Mouse (Mus musculus) embryonic facial prominence, embryonic 14.5 days (tissue): Measurements from ENCODE around the gene Samd4b. TPM values are rescaled to one million over a fixed set of nuclear protein-coding genes. Genes with fewer than 3 reads are reported as not detected.

Experiments
- ATAC-seq: fragments of 200-750 bp; cut with Nextera tagmentation; 2 replicates; pipeline ENCODE4 v1.8.0; 2017; ENCODE audit warnings: low read depth, moderate number of reproducible peaks, moderate TSS enrichment
- DNase-seq: peaks from one replicate; pipeline ENCODE4 v3.0.0-alpha.2; 2015; ENCODE audit warnings: low spot score
- H3K27ac ChIP-seq: fragments of 300-500 bp; sonication (generic); replicated peaks from 2 replicates; pipeline ENCODE4 v1.5.1; 2014; ENCODE audit warnings: low read depth, mild to moderate bottlenecking, low read length, moderate library complexity
- H3K27me3 ChIP-seq: fragments of 300-500 bp; sonication (generic); replicated peaks from 2 replicates; pipeline ENCODE4 v1.6.1; 2014; ENCODE audit warnings: low read length; ENCODE audit not compliant: control insufficient read depth, insufficient read depth
- H3K36me3 ChIP-seq: fragments of 300-500 bp; sonication (generic); 2 replicates; pipeline ENCODE4 v1.6.1; 2014; ENCODE audit warnings: low read length, mixed read lengths; ENCODE audit not compliant: control insufficient read depth, insufficient read depth
- H3K4me1 ChIP-seq: fragments of 300-500 bp; sonication (generic); 2 replicates; pipeline ENCODE4 v1.6.1; 2014; ENCODE audit warnings: antibody characterized with exemption, low read length; ENCODE audit not compliant: control insufficient read depth, insufficient read depth
- H3K4me2 ChIP-seq: fragments of 300-500 bp; sonication (generic); 2 replicates; pipeline ENCODE4 v1.6.1; 2014; ENCODE audit warnings: low read depth, mild to moderate bottlenecking, low read length, moderate library complexity, mixed read lengths
- H3K4me3 ChIP-seq: fragments of 300-500 bp; sonication (generic); 2 replicates; pipeline ENCODE4 v1.5.1; 2014; ENCODE audit warnings: low read depth, mild to moderate bottlenecking, low read length
- H3K9ac ChIP-seq: fragments of 300-500 bp; sonication (generic); 2 replicates; pipeline ENCODE4 v1.6.1; 2014; ENCODE audit warnings: low read depth, mild to moderate bottlenecking, low read length, moderate library complexity, mixed read lengths
- H3K9me3 ChIP-seq: fragments of 300-500 bp; sonication (generic); 2 replicates; pipeline ENCODE4 v1.6.1; 2016; ENCODE audit warnings: low read length; ENCODE audit not compliant: control insufficient read depth
- WGBS: fragments of 180-500 bp; shearing (Covaris S2); extraction: QIAGEN DNeasy Blood & Tissue Kit; methylation state at CpG from one replicate; pipeline ENCODE4 v1.1.7; 2014; 5-methylcytosine and 5-hydroxymethylcytosine counted together
- polyA plus RNA-seq: library from polyadenylated mRNA; unstranded; fragments of >200 nt; fragmentation: Nextera tagmentation; extraction: Ambion mirVana; gene quantifications from 2 replicates; pipeline ENCODE4 v1.2.1, GENCODE M21; 2014

The Samd4b gene
- polyA plus RNA-seq, 1 experiment from 2014 or later = 33.8 TPM

DNA sequence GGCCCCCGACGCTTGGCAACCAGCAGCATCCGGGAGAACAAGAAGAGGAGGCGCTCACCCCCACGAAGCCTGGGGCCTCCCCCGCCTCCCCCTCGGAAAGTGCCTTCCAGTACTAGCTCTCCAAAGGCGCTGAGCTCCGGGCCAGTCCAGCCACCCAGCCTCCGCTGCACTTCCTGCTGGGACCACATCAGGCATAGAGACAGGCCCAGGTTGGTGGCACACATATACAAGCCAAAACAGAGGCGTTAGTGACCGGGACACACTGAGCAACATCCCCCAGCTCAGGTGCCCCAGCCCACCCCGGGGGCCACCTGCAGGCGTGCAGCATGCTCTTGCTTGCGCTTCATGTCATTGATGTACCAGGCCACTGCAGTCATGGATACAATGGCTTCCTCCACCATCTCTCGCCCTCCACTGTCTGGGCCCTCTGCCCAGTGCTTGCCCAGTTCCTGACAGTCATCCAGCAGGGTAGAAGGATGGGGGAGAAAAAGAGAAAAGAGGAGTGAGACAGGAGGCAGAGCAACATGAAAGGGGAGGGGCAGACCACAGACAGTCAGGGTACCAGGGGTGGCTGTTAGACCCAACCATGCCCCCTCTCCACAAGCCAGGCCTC is 230.2 kb downstream of the Samd4b start:
- peaks cover 14% of the 10 kb centered on the region for H3K4me1 ChIP-seq
- no peak overlapping the region for H3K27ac ChIP-seq
- no peaks in the 10 kb centered on the region for H3K9me3 ChIP-seq
- no peak for DNase-seq
- no peak overlapping the region for H3K4me2 ChIP-seq
- no peak overlapping the region for H3K4me3 ChIP-seq
- peaks cover 77% of the 10 kb centered on the region for H3K36me3 ChIP-seq
- WGBS = 94% methylated on average over 16 of the region's 16 CpGs
- no peak for ATAC-seq
- H3K9ac ChIP-seq = no peak overlapping the region
- H3K27me3 ChIP-seq = no peaks in the 10 kb centered on the region

DNA sequence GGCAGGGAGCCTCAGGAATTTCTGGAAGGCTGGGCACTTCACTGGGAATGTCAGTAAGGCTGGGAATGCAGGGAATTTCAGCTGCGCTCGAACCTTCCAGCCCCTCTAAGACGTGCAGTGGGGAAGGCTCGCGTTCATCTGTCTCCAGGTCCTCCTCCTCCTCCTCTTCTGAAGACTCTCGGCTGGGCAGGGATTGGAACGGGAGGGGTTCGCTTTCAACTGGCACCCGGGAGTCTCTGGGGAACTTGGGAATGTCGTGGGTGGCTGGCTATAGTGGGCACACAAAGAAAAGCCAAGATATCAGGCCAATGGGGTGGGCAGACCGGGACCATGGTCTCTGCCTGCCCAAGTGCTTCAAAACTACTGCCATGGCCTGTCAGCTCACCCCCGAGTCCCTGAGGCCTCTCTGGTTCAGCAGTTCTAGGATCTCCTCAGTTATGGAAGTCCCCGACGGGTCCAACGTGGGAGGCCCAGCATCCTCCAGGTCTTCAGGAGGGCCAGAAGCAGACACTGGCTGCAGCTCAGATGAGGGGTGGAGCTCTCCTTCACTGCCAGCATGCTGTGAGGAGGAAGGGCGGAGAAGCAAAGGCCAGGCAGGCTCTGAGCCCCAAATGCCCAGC is 235.4 kb downstream of the Samd4b start:
- Histone ChIP-seq H3K4me1 (peaks cover 6% of the 10 kb centered on the region; the same call in 1 of the 2 replicates), H3K27me3 (no peaks in the 10 kb centered on the region), H3K9me3 (no peaks in the 10 kb centered on the region), H3K36me3 (peaks cover 87% of the 10 kb centered on the region), H3K4me2 (no peak overlapping the region), H3K4me3 (no peak overlapping the region), H3K27ac (no peak overlapping the region), H3K9ac (no peak overlapping the region)
- WGBS = 89% methylated on average over 13 of the region's 16 CpGs
- no peak for ATAC-seq
- no peak for DNase-seq

DNA sequence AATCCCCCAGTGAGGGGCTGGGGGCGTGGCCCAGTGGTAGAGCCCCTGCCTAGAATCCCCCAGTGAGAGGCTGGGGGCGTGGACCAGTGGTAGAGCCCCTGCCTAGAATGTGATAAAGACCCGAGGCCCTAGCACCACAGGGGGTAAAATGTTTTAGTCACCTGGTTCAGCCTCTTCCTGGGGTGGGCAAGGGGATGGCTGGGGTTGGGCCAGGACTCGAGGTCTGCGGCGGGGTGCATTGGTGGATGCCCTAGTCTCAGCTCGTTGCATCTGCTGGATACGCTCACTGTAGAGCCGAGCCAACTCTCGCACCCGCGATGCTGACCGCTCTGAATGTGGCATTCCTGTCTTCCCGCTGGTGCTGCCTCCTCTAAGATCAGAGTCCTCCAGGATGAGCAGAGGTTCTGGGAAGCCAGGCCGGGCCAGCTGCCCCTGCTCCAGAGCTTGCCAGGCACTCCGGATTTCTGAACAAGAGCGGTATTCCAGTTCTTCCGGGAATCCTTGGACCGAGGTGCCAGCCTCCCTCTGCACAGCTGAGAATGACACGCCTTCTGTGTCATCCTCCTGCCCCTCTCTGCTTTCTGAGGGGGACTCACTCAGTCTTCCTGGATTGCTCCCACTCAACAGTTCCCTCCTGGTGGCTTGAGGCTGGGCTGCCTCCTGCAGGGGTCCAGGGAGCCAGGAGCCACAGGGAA is 236.2 kb downstream of the Samd4b start:
- Histone ChIP-seq H3K4me3 (no peak overlapping the region), H3K4me2 (no peak overlapping the region), H3K27me3 (no peaks in the 10 kb centered on the region), H3K9ac (no peak overlapping the region), H3K36me3 (peaks cover 80% of the 10 kb centered on the region), H3K9me3 (no peaks in the 10 kb centered on the region), H3K4me1 (peaks cover 12% of the 10 kb centered on the region; the same call in 1 of the 2 replicates), H3K27ac (no peak overlapping the region)
- DNase-seq = no peak
- 97% methylated on average over 17 of the region's 20 CpGs for WGBS
- no peak for ATAC-seq

DNA sequence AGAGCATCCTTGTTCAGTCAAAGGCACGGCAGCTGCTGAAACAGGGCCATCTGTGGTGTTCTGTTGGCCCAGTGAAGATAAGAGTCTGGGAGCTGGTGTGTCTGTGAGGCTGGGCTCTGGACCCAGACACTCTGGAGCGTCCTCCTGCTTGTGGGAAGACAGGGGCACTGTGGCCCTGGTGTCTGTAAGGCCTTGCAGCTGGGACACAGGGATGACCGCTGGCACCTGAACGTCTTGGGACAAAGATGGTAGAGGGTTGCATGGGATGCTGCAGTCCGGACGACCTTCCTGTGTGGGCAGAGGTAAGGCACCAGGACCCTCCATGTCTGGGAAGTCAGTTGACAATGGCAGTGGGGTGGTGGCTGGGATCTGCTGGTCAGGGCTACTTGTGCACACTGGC is 237.7 kb downstream of the Samd4b start:
- Histone ChIP-seq H3K9ac (no peak overlapping the region), H3K36me3 (peaks cover 73% of the 10 kb centered on the region), H3K4me2 (no peak overlapping the region), H3K9me3 (no peaks in the 10 kb centered on the region), H3K27ac (no peak overlapping the region), H3K4me3 (no peak overlapping the region), H3K27me3 (no peaks in the 10 kb centered on the region), H3K4me1 (peaks cover 14% of the 10 kb centered on the region; the same call in 1 of the 2 replicates)
- no peak for DNase-seq
- ATAC-seq = no peak
- WGBS = 98% methylated on average over 6 of the region's 6 CpGs

DNA sequence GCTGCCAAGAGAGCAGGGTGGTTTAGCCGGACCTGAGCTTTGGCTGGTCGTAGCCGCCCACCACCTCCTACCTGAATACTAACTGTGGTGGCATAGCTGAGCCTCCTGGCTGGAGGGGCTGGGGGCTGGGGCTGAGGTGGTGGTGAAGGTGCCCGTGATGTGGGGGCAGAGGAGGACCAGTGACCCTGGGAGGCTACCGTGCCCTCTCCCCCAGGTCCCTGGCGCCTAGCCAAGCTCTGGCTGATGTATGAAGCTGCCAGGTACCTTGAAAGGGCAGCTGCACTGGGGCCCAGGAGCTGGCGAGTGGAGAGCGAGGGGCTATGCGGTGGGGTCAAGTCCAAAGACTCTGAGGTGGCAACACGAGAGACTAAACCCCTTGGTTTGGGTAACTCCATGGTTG is 238.1 kb downstream of the Samd4b start:
- WGBS = 92% methylated on average over 10 of the region's 10 CpGs
- H3K4me3 ChIP-seq = no peak overlapping the region
- H3K9ac ChIP-seq = no peak overlapping the region
- H3K27me3 ChIP-seq = no peaks in the 10 kb centered on the region
- peaks cover 72% of the 10 kb centered on the region for H3K36me3 ChIP-seq
- H3K27ac ChIP-seq = no peak overlapping the region
- ATAC-seq (no peak), DNase-seq (no peak)
- no peaks in the 10 kb centered on the region for H3K9me3 ChIP-seq
- no peak overlapping the region for H3K4me2 ChIP-seq
- H3K4me1 ChIP-seq = peaks cover 14% of the 10 kb centered on the region; the same call in 1 of the 2 replicates

DNA sequence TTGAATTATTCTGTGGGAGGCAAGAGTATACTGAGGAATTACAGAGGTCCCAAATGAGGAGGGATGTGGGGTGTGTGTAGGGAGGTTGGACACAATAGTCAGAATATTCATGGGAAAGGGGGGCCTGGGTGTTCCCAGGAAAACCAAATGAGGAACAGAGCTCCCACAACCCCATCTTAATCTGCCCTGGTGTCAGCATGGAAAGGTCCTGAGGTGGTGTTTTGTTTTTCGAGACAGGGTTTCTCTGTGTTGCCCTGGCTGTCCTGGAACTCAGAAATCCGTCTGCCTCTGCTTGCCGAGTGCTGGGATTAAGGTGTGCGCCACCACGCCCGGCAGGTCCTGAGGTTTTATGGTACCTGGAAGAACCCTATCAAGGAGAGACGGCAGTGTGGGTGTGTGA is 239.5 kb downstream of the Samd4b start:
- 0 out of 2 replicates have a peak, but pooled peaks have one; percentile 5 for ATAC-seq
- H3K4me2 ChIP-seq = no peak overlapping the region

DNA sequence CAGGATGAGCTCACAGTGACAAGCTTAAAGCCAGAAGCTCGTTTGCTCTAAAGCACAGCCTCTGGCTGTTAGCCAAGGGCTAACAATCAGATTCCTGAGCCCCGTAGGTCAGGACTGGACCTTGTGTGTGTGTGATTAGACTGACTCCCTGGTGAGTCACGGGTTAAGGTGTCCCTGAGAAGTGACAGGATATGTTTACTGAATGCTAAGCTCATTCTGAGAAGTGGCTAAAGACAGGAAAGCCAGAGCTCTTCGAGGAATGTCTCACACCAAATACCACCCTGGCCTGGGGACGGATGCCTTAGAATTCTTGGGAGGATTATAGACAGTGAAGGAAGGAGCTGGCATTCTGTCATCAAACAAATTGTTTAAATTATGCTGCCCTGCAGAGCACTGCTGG is 240.0 kb downstream of the Samd4b start:
- H3K27me3 ChIP-seq = no peaks in the 10 kb centered on the region
- peaks cover 72% of the 10 kb centered on the region for H3K36me3 ChIP-seq
- H3K4me2 ChIP-seq = no peak overlapping the region
- H3K4me3 ChIP-seq = no peak overlapping the region
- no peaks in the 10 kb centered on the region for H3K9me3 ChIP-seq
- peak overlapping the region; percentile 74 for H3K27ac ChIP-seq
- ATAC-seq (peak; percentile 26; the same call in 1 of the 2 replicates), DNase-seq (peak; percentile 54)
- no peak overlapping the region for H3K9ac ChIP-seq
- WGBS = 3% methylated on average over 5 of the region's 5 CpGs
- H3K4me1 ChIP-seq = peaks cover 14% of the 10 kb centered on the region; the same call in 1 of the 2 replicates

More for the DNA sequence above, 239.5 kb downstream of the Samd4b start:
- DNase-seq = no peak
- WGBS = 50% methylated on average over 7 of the region's 7 CpGs
- Histone ChIP-seq H3K9ac (no peak overlapping the region), H3K9me3 (no peaks in the 10 kb centered on the region), H3K27ac (peak overlapping the region; percentile 74), H3K4me1 (peaks cover 14% of the 10 kb centered on the region; the same call in 1 of the 2 replicates), H3K27me3 (no peaks in the 10 kb centered on the region), H3K4me3 (no peak overlapping the region), H3K36me3 (peaks cover 72% of the 10 kb centered on the region)

DNA sequence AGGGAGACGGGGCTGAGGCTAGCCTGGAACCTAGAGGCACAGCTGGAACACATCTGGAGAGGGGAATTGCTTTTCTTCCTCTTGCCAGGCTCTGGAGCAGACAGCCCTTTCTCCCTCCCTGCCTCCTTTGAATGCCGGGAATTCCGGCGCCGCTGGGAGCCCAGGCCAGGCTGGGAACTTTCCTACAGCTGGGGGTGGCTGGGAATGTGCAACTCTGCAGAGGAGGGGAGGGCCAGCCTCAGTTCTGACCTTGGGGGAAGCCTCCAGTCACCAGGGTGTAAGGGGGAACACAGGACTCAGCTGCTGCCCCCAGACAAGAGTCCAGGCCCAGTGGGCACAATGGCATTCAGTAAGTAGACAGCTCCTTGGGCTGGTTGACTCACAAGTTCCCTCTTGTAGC is 241.0 kb downstream of the Samd4b start:
- Histone ChIP-seq H3K27ac (peak overlapping the region; percentile 74), H3K4me1 (peaks cover 15% of the 10 kb centered on the region; the same call in 1 of the 2 replicates), H3K27me3 (no peaks in the 10 kb centered on the region), H3K9me3 (no peaks in the 10 kb centered on the region), H3K4me2 (no peak overlapping the region), H3K9ac (0 out of 2 replicates have a peak overlapping the region, but pooled peaks have one; percentile 20), H3K36me3 (peaks cover 72% of the 10 kb centered on the region), H3K4me3 (no peak overlapping the region)
- ATAC-seq (peak; percentile 42), DNase-seq (peak; percentile 72)
- 5% methylated on average over 3 of the region's 5 CpGs for WGBS
